Mouse (Mus musculus): ENCODE results near the gene Cyp4f40. TPM values are rescaled to one million over a fixed set of nuclear protein-coding genes. Genes with fewer than 3 reads are reported as not detected.
"Not testable (repeated sequence)": the region's sequence is repeated elsewhere in the genome, so short reads cannot be mapped to it uniquely, and the experiment has no call there.

Cyp4f40 gene
- not detected for total RNA-seq (2018; cell fraction: chromatin; rRNA removed)
- total RNA-seq (2018; cell fraction: cytosol; rRNA removed) = not detected
- not detected for total RNA-seq (2018; cell fraction: nucleus; rRNA removed)
- not detected in 3 replicates for polyA plus RNA-seq (2018)

DNA sequence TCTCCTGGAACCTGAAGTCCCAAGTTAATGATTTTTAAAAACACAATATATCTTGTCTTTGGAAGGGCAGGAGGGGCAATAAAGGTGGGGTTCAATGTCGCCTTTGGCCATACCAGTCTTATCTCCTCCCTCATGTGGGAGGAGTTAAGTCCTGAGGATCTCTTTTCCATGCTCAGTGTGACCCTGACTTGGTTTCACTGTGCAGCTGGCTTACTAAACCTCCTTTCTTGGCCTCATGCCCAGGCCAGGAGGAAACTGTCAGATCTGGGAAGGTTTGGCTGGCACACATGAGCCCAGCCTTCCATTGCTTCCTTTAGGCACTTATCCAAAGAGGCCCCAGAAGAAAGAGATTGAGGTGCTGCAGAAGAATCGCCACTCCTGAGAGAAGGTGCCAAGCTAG lies at the start of gene Cyp4f40:
TSS of gene Cyp4f40 (plus strand) at position 189 of the 400 bp plus-strand sequence.
- Histone ChIP-seq H3K27ac (no peak within 1 kb of the TSS), H3K36me3 (ENCODE audit: inconsistent target) (no peaks in the 10 kb centered on the region), H3K79me2 (ENCODE audit: inconsistent target) (no peaks in the 10 kb centered on the region), H3K4me3 (ENCODE audit: inconsistent target) (no peak within 1 kb of the TSS)
- WGBS (ENCODE audit: missing documents) = 11% methylated on average over 2 of the region's 2 CpGs

DNA sequence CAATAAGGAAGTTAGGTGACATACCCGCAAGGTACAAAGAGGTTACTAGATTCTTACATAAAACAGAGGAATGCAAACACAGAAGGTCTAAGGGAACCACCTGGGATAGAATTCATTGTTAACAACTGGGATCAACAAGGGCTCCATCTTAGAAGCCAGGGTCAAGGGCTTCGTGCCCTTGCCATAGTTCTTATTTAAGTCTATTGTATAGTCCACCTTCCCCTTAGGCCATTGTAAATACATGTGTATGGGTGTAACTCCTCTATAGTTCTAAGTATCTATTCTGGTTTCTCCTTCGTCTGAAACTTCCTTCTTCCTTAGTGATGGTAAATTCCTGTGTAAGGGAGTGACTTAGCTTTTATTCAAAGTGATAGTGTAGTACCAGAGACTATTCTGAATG lies 48.5 kb upstream of the Cyp4f40 start:
- H3K79me2 ChIP-seq (ENCODE audit: inconsistent target); H3K4me3 ChIP-seq (ENCODE audit: inconsistent target); H3K36me3 ChIP-seq (ENCODE audit: inconsistent target); H3K27ac ChIP-seq: not testable (repeated sequence)
- WGBS (ENCODE audit: missing documents) = 65% methylated on average over 3 of the region's 3 CpGs

DNA sequence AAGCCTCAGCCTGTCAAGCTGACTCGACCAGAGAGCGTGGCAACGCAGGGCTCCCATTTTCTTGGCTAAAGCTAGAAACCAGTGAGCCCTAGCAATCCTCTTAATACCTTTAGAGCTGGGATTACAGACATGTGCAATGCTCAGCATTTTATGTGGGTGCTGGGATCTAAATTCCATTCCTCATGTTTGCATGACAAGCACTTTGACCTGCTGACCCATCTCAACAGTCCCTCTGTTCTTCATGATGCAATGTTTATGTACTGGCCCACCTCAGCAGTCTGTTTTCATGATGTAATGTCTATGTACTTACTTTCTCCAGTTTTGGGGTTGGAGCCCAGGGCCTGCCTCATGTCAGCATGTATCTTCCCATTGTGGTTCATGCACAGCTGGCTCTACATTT lies 47.8 kb upstream of the Cyp4f40 start:
- Histone ChIP-seq H3K36me3 (ENCODE audit: inconsistent target) (no peaks in the 10 kb centered on the region), H3K27ac (no peak overlapping the region), H3K79me2 (ENCODE audit: inconsistent target) (no peaks in the 10 kb centered on the region), H3K4me3 (ENCODE audit: inconsistent target) (no peak overlapping the region)
- WGBS (ENCODE audit: missing documents) = 88% methylated on average over 3 of the region's 3 CpGs

DNA sequence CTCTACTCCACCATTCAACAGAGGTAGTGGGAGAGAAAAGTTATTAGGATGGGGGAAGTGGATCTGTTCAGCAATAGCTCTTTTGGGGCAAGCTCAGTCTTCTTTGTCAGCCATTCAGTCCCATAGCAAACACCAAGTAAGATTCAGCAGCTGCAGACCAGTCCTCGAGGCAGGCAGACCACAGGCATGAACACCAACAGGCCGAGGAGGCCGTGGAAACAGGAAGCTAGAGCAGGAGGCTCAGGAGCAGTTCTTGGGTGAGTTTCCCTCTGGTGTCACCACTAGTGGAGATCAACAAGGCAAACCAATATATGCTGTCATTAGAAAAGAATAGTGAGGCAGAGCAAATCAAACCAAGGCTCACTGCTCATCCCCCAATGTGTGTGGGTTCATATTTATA lies 46.3 kb upstream of the Cyp4f40 start:
- Histone ChIP-seq H3K27ac (no peak overlapping the region), H3K79me2 (ENCODE audit: inconsistent target) (no peaks in the 10 kb centered on the region), H3K4me3 (ENCODE audit: inconsistent target) (no peak overlapping the region), H3K36me3 (ENCODE audit: inconsistent target) (no peaks in the 10 kb centered on the region)
- WGBS (ENCODE audit: missing documents) = 7% methylated on average over 3 of the region's 3 CpGs

DNA sequence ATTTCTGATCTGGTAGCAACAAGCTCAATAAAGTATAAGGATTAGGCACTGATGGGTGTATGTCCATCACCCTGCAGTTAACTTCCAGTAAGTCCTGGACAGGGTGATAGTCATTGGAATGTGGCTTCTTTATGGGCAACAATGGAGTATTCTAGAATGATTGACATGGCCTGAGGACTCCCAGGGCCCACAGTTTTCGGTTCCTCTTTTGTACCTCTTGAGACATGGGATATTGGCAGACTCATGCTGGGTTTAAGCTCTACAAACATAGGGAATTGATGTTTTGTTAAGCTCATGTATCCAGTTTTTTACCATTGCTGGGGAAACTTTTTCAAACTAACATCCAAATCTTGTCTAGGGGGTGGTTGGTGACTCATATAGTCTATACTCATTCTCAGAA lies 41.4 kb upstream of the Cyp4f40 start:
- WGBS (ENCODE audit: missing documents) = 25% methylated on average over 1 of the region's 1 CpGs
- no peak overlapping the region for H3K27ac ChIP-seq
- no peak overlapping the region for H3K4me3 ChIP-seq (ENCODE audit: inconsistent target)
- no peaks in the 10 kb centered on the region for H3K36me3 ChIP-seq (ENCODE audit: inconsistent target)
- H3K79me2 ChIP-seq (ENCODE audit: inconsistent target) = no peaks in the 10 kb centered on the region

DNA sequence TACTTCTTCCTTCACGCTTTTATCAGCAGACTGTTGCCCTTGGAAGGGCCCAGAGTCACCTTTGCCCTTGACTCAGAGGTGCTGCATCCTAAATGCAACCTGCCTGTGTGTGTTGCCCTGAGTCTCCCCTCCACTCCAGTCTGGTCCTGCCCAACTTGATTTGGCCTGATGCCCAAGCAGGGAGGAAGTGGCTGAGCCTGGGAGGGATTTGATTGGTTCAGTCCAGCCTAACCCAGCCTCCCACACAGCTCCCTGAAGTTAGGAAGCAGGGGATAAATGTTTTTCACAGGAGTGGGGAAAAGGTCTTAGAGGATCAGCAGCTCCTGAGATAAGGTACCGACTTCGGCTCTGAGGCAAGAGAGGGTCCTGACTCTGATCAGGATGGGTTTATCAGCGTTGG lies 37.7 kb upstream of the Cyp4f40 start, which contains the start of gene Cyp4f37:
TSS of gene Cyp4f37 (plus strand) at position 292 of the 400 bp plus-strand sequence.
- 74% methylated on average over 4 of the region's 4 CpGs for WGBS (ENCODE audit: missing documents)
- H3K4me3 ChIP-seq (ENCODE audit: inconsistent target); H3K27ac ChIP-seq; H3K36me3 ChIP-seq (ENCODE audit: inconsistent target); H3K79me2 ChIP-seq (ENCODE audit: inconsistent target): not testable (repeated sequence)

DNA sequence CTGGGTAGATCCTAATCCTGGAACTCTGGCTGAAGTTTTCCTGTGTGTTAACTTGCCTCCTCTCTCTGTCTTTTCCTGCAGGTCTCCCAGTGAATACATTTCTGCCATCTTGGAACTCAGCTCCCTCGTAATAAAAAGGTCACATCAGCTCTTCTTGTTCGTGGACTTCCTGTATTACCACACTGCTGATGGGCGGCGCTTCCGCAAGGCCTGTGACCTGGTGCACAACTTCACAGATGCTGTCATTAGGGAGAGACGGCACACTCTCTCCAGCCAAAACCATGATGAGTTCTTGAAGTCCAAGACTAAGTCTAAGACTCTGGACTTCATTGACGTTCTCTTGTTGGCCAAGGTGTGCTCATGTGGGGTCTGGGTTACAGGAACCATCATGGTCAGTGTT lies 29.0 kb upstream of the Cyp4f40 start:
- not testable (repeated sequence) for H3K4me3 ChIP-seq (ENCODE audit: inconsistent target); H3K27ac ChIP-seq; H3K36me3 ChIP-seq (ENCODE audit: inconsistent target); H3K79me2 ChIP-seq (ENCODE audit: inconsistent target)
- 58% methylated on average over 7 of the region's 7 CpGs for WGBS (ENCODE audit: missing documents)

DNA sequence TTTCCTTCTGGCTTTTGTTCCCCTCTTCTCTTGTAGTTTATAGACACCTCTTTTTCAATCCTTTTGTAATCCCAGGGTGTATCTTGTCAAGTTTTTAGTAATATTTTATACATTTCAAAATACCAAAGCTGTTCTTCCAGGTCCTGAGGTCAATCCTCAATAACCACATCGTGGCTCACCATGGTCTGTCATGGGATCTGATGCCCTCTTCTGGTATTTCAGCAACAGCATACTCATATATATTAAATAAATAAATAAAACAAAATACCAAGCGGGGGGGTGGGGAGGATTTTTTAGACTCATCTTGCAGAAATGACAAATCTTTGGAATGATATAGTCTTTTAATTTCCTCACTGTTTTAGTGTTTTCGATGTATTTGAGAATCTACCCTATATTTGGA lies 26.8 kb upstream of the Cyp4f40 start:
- no peak overlapping the region for H3K4me3 ChIP-seq (ENCODE audit: inconsistent target)
- 64% methylated on average over 3 of the region's 3 CpGs for WGBS (ENCODE audit: missing documents)
- H3K79me2 ChIP-seq (ENCODE audit: inconsistent target) = no peaks in the 10 kb centered on the region
- H3K36me3 ChIP-seq (ENCODE audit: inconsistent target) = no peaks in the 10 kb centered on the region
- H3K27ac ChIP-seq = no peak overlapping the region

DNA sequence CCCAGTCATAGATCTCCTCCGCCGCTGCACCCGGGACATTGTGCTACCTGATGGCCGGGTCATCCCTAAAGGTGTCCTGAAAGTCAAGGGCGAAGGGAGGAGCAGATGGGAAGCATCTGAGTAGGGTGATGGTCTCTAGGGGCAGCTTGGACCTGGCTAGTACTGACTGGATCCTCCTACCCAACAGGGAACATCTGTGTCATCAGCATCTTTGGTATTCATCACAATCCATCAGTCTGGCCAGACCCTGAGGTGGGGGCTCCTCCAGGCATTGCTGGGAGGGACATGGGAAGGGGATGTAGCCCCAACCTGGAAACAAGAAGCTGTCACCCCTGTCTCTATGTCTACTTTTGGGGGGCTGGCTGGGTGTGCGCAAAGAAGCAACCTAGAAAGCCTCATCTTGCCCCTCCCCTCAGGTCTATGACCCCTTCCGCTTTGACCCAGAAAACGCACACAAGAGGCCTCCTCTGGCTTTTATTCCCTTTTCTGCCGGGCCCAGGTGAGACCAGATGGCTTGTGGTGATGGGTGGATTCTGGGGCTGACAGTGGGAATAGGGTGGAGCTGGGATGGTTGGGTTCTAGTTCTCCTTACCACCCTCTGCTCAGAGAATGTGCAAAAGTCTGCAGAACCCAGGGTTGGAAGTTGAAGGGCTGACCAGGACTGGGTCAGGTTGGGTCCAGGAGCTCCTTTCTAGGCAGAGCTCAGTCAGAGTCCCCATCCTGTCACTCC lies 24.3 kb upstream of the Cyp4f40 start:
- not testable (repeated sequence) for H3K27ac ChIP-seq; H3K79me2 ChIP-seq (ENCODE audit: inconsistent target); H3K36me3 ChIP-seq (ENCODE audit: inconsistent target)
- peak overlapping the region; percentile 5; the same call in 1 of the 2 replicates for H3K4me3 ChIP-seq (ENCODE audit: inconsistent target)
- 75% methylated on average over 4 of the region's 9 CpGs for WGBS (ENCODE audit: missing documents)

DNA sequence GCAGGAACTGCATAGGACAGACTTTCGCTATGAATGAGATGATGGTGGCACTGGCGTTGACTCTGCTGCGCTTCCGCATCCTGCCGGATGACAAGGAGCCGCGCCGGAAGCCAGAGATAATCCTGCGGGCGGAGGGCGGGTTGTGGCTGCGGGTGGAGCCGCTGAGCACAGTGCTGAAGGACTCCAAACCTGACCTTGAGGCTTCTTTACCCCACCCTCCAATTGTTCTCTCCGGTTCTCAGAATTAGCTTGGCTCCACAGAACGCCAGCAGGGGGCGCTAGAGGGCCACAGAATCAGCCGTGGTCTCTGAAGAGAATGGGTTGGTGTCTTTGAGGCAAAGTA lies 23.8 kb upstream of the Cyp4f40 start:
- Histone ChIP-seq H3K27ac (no peak overlapping the region), H3K36me3 (ENCODE audit: inconsistent target) (no peaks in the 10 kb centered on the region), H3K79me2 (ENCODE audit: inconsistent target) (no peaks in the 10 kb centered on the region), H3K4me3 (ENCODE audit: inconsistent target) (peak overlapping the region; percentile 5)
- 2% methylated on average over 17 of the region's 17 CpGs for WGBS (ENCODE audit: missing documents)

DNA sequence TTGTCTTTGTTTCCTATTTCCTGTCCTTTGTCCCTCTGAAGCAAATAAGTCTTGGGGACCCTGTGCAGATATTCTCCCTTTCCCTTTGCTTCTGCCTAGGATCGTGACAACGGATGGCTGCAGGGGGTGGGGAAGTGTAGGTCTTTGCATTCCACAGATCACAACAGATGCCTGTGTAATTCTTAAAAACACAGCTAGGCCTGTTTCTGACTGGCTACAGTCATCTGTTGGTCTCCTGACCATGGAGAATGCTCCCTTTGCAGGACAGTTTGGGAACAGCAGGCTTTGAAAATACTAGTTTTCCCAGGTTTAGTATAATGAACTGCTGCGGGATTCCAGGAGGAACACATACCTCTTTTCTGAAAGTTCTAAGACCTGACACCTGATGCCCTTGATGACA lies 22.4 kb upstream of the Cyp4f40 start:
- 71% methylated on average over 3 of the region's 3 CpGs for WGBS (ENCODE audit: missing documents)
- H3K36me3 ChIP-seq (ENCODE audit: inconsistent target) = no peaks in the 10 kb centered on the region

DNA sequence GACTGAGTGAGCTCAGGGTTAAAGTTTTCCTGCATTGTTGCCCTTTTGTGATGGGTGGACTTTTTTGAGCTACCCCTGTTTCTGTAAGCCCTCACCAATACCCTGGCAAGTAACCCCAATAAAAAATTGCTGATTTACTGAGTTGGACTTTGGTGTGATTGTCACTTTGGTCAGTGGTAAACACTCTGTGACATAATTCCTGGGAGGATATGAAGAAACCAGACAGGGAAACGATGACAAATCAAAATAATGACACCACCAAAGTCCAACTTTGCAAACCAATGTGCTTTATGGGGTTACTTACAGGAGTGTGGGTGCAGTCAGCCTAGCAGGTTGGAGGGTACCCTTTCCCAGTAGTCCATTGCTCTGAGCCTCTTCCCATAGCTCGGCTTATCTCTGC lies 21.5 kb upstream of the Cyp4f40 start:
- WGBS (ENCODE audit: missing documents) = 70% methylated on average over 2 of the region's 2 CpGs
- H3K4me3 ChIP-seq (ENCODE audit: inconsistent target) = no peak overlapping the region
- H3K79me2 ChIP-seq (ENCODE audit: inconsistent target) = no peaks in the 10 kb centered on the region
- H3K36me3 ChIP-seq (ENCODE audit: inconsistent target) = no peaks in the 10 kb centered on the region
- H3K27ac ChIP-seq = no peak overlapping the region

More for the DNA sequence above, 22.4 kb upstream of the Cyp4f40 start:
- Histone ChIP-seq H3K79me2 (ENCODE audit: inconsistent target) (no peaks in the 10 kb centered on the region), H3K27ac (no peak overlapping the region), H3K4me3 (ENCODE audit: inconsistent target) (no peak overlapping the region)

DNA sequence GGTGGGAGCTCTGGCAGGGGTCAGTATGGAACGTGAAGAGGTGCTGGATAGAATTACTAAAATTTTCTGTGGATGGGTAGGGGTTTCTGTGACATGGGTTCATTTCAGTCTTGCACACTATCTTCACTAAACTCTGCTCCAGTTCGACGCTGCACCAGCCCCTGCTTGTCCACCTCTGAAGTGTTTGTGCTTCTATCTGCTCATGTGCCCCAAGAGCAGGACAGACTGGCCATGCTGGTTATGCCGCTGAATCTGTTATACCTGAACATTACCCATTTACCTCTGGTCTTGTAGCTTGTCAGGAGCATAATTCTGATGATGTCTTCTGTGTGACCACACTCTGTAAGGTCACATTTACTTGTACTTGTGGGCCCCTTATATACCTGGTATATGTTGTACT lies 12.1 kb upstream of the Cyp4f40 start:
- WGBS (ENCODE audit: missing documents) = 82% methylated on average over 4 of the region's 4 CpGs
- Histone ChIP-seq H3K27ac (no peak overlapping the region), H3K36me3 (ENCODE audit: inconsistent target) (no peaks in the 10 kb centered on the region), H3K79me2 (ENCODE audit: inconsistent target) (no peaks in the 10 kb centered on the region), H3K4me3 (ENCODE audit: inconsistent target) (no peak overlapping the region)

DNA sequence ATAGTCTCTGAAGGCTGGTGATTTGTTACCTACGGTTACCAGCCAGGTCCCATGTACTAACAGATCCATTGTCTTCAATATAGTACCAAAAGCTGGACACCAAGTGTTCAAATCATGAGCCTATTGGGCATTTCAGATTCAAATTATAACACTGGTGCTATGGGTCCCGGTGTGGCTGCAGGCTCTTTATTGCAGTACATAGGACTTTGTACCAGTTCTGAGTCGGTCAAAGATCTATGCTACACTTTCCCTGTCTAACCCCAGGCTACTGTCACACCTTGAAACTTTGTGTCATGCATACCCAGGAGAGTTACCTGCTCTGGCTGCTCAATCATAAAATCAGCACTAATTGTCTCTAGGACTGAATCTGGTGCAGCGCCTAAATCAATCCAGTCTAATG lies 4.8 kb upstream of the Cyp4f40 start:
- Histone ChIP-seq H3K79me2 (ENCODE audit: inconsistent target) (no peaks in the 10 kb centered on the region), H3K36me3 (ENCODE audit: inconsistent target) (no peaks in the 10 kb centered on the region)
- 94% methylated on average over 4 of the region's 4 CpGs for WGBS (ENCODE audit: missing documents)

DNA sequence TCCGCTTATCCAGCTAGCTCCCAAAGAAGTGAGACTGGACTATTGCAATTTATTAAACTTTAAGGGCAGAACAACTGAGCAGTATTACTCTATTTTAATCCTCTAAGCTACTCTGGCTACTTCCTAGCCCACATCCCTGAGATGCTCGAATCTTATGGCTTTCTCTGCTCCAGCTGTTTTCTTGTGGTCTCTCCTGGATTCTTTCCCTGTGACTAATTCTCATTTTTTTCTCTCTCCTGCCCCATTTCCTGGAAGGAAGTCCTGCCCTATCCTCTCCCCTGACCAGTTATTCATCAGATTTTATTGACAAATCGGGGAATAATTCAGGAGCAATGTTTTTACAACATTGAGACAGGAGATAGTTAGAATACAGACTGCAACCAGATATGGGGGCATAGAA lies 1.7 kb upstream of the Cyp4f40 start:
- Histone ChIP-seq H3K27ac (no peak overlapping the region), H3K36me3 (ENCODE audit: inconsistent target) (no peaks in the 10 kb centered on the region), H3K79me2 (ENCODE audit: inconsistent target) (no peaks in the 10 kb centered on the region), H3K4me3 (ENCODE audit: inconsistent target) (no peak overlapping the region)
- 69% methylated on average over 3 of the region's 3 CpGs for WGBS (ENCODE audit: missing documents)

More for the DNA sequence above, 4.8 kb upstream of the Cyp4f40 start:
- Histone ChIP-seq H3K27ac (no peak overlapping the region), H3K4me3 (ENCODE audit: inconsistent target) (no peak overlapping the region)

DNA sequence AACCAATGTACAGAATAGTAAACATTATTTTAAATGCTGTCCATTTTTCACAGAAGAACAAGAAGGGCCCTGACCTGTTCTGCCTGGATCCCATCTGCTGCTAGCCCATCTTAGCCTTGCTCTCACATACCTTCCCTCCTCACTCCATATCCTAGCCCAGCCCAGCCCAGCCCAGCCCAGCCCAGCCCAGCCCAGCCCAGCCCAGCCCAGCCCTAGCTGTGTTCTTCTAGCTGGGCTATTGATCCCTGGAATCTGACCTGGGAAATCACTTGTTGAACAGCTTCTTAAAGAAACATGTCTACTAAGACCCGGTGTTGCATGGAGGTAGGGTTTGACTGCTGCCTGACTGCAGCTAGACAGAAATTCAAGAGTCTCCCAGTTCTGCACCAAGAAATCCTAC lies 454 bp upstream of the Cyp4f40 start:
- Histone ChIP-seq H3K27ac (no peak overlapping the region), H3K4me3 (ENCODE audit: inconsistent target) (no peak overlapping the region), H3K36me3 (ENCODE audit: inconsistent target) (no peaks in the 10 kb centered on the region), H3K79me2 (ENCODE audit: inconsistent target) (no peaks in the 10 kb centered on the region)
- 90% methylated on average over 1 of the region's 1 CpGs for WGBS (ENCODE audit: missing documents)
